Mouse (Mus musculus) mouse embryonic stem cell (cell line): ENCODE results near the gene Polr1a.
"Not testable (repeated sequence)": the region's sequence is repeated elsewhere in the genome, so short reads cannot be mapped to it uniquely, and the experiment has no call there.

Experiments
- in situ Hi-C, 2 experiments: fragments of 300-500 bp; cut with MboI; formaldehyde crosslinking; loops; 1 replicate in 1 of 2; 3 replicates in 1 of 2; pipeline ENCODE4 v1.14.3; 2019 to 2020; ENCODE audit warnings: low sequenced_read_pairs in 2 of 2, low pct_unique_long_range_greater_than_20kb in 1 of 2, mixed read lengths in 1 of 2; ENCODE audit not compliant: unreplicated experiment in 1 of 2

Polr1a gene

GRCm38 (mm10) chr6:71908481-71909381 lies at the start of gene Polr1a, which contains the start of gene Ptcd3:
Gene Polr1a (plus strand): TSS chr6:71909053.
Gene Ptcd3 (minus strand): TSS chr6:71908750.
- in situ Hi-C loops: no loop called here

- in situ Hi-C loops: no loop called here
Measured at GRCm38 (mm10) chr6:71867751-71868150, 41.1 kb upstream of the Polr1a start.

GRCm38 (mm10) chr6:71868809-71869208 lies 40.0 kb upstream of the Polr1a start:
- in situ Hi-C loops: no loop called here

- in situ Hi-C loops: no loop called here
Measured at GRCm38 (mm10) chr6:71871396-71871795, 37.5 kb upstream of the Polr1a start.

GRCm38 (mm10) chr6:71877965-71878760 lies 30.7 kb upstream of the Polr1a start:
- in situ Hi-C loops: no loop called here

- in situ Hi-C loops: loop anchor here (10.0 kb wide), 1 partner anchor 278 kb away; no protein-coding TSS in a partner anchor
Measured at GRCm38 (mm10) chr6:71893263-71893662, 15.6 kb upstream of the Polr1a start.

GRCm38 (mm10) chr6:71907702-71908235 lies 1.1 kb upstream of the Polr1a start:
- in situ Hi-C loops: no loop called here

GRCm38 (mm10) chr6:71909384-71909783 lies 531 bp downstream of the Polr1a start:
- in situ Hi-C loops: no loop called here

GRCm38 (mm10) chr6:71909840-71910239 lies 987 bp downstream of the Polr1a start:
- in situ Hi-C loops: no loop called here

GRCm38 (mm10) chr6:71911686-71912450 lies 3.0 kb downstream of the Polr1a start:
- in situ Hi-C loops: no loop called here

- in situ Hi-C loops: no loop called here
Measured at GRCm38 (mm10) chr6:71920752-71921151, 11.9 kb downstream of the Polr1a start.

- in situ Hi-C loops: not testable (repeated sequence)
Measured at GRCm38 (mm10) chr6:71925233-71925632, 16.4 kb downstream of the Polr1a start.

- in situ Hi-C loops: no loop called here
Measured at GRCm38 (mm10) chr6:71927911-71928310, 19.1 kb downstream of the Polr1a start.

- in situ Hi-C loops: loop anchor here in 1 of 2 experiments (10.0 kb wide), 1 partner anchor 235 kb away; no protein-coding TSS in a partner anchor
Measured at GRCm38 (mm10) chr6:71930053-71930452, 21.2 kb downstream of the Polr1a start.

GRCm38 (mm10) chr6:71930830-71931437 lies 22.1 kb downstream of the Polr1a start:
- in situ Hi-C loops: loop anchor here in 1 of 2 experiments (10.0 kb wide), 1 partner anchor 234 kb away; no protein-coding TSS in a partner anchor

GRCm38 (mm10) chr6:71932347-71932746 lies 23.5 kb downstream of the Polr1a start:
- in situ Hi-C loops: loop anchor here in 1 of 2 experiments (10.0 kb wide), 1 partner anchor 232 kb away; no protein-coding TSS in a partner anchor

- in situ Hi-C loops: loop anchor here in 1 of 2 experiments (10.0 kb wide), 1 partner anchor 231 kb away; no protein-coding TSS in a partner anchor
Measured at GRCm38 (mm10) chr6:71934081-71934556, 25.3 kb downstream of the Polr1a start.
